8 mouse cellular contexts compared by ENCODE assay signal in the genomic region with DNA sequence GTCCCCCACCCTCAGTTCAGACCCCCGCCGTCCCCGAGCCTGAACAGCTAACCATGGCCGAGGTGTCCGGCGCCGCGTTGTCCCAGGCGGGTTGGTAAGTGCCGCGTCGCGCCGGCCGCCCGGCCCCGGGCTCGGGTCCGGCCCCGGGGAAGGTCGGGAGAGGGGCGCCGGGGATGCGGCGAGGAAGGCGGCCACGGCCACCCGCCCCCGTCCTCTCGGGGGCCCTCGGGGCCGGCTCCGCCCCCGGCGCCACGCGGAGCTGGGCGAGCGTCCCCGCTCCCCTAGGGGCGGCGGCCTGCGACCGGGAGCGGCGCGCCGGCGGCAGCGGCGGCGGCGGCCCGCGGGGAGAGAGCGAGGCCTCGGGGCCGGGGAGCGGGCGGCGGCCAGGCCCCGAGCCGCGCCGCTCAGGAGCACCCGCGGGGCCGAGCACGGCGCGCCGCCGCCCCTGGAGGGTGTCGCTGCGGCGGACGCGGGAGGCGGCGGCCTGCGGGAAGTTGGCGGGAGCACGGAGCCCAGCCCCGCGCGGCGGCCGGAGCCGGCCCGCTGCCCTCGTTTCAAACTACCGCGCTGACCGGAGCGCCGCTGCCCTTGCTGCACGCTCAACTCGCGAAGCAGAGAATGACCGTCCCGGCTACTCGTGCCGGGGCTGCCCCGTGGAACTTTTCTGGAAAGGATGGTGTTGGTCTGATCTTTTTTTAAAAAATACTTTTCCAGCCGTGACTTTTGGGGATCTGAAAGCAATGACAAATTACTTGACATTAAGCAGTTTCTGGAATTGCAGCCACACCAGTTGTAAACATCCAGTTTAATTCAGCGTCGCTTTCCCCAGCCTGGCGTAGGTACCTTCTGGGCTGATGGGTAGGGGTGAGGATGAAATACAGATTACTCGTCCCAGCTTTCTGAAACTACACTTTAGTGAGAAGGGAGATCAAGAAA. TPM values are rescaled to one million over a fixed set of nuclear protein-coding genes. Genes with fewer than 3 reads are reported as not detected.
A peak's percentile ranks its signal among the peaks of the same experiment; 100 is the strongest.
DNase-seq lines count a peak whose midpoint lies in the region; ATAC-seq and TF ChIP-seq lines count a peak whose summit lies in the region.

No protein-coding gene starts in this region.

- WGBS in hindbrain, postnatal 0 days: 1% methylated on average over 82 of the region's 109 CpGs
- 3% methylated on average over 106 of the region's 109 CpGs for WGBS in limb, embryonic 10.5 days
- 5% methylated on average over 108 of the region's 109 CpGs for WGBS in midbrain, embryonic 10.5 days

- H3K4me1 ChIP-seq in hindbrain, postnatal 0 days (ENCODE audit: insufficient read depth, low read length): no peaks in the 10 kb centered on the region; the same call in 1 of the 2 replicates
- H3K4me1 ChIP-seq in limb, embryonic 10.5 days: 0 out of 2 replicates have a peak, but pooled peaks cover 3% of the 10 kb centered on the region
- peaks cover 38% of the 10 kb centered on the region for H3K4me1 ChIP-seq in midbrain, embryonic 10.5 days

- H3K27ac ChIP-seq in hindbrain, postnatal 0 days: peak overlapping the region; percentile 99
- peak overlapping the region; percentile 95 for H3K27ac ChIP-seq in limb, embryonic 10.5 days
- peak overlapping the region; percentile 98 for H3K27ac ChIP-seq in midbrain, embryonic 10.5 days (replicated peaks)

- no peak for TF ChIP-seq CTCF in hindbrain, postnatal 0 days (IDR thresholded peaks at IDR 0.05; ENCODE audit: low read depth)

- peak overlapping the region; percentile 87 for H3K9ac ChIP-seq in hindbrain, postnatal 0 days (replicated peaks; ENCODE audit: low read length)

- peak; percentile 73 for ATAC-seq in hindbrain, postnatal 0 days

- no peaks in the 10 kb centered on the region for H3K9me3 ChIP-seq in hindbrain, postnatal 0 days (ENCODE audit: low read length)
- H3K9me3 ChIP-seq in limb, embryonic 10.5 days (replicated peaks): no peaks in the 10 kb centered on the region
- no peaks in the 10 kb centered on the region for H3K9me3 ChIP-seq in midbrain, embryonic 10.5 days (replicated peaks)

- DNase-seq in left cerebral cortex, adult 18-20 months (ENCODE audit: low spot score in 2 of 2): peak; percentile 31 to 50
- DNase-seq in left cerebral cortex, adult 11 months (ENCODE audit: low spot score): no peak
- DNase-seq in cerebellum, postnatal 4 days (ENCODE audit: low spot score in 2 of 2): peak; percentile 36 to 38
- DNase-seq in gastrocnemius, adult 8-10 months (ENCODE audit: low spot score in 2 of 2): peak; percentile 24 to 38
- peak; percentile 69 for DNase-seq in hindbrain, postnatal 0 days (ENCODE audit: low spot score)
- DNase-seq in limb, embryonic 10.5 days (ENCODE audit: low spot score): peak; percentile 70
- DNase-seq in midbrain, embryonic 10.5 days (ENCODE audit: low spot score): peak; percentile 70
- DNase-seq in spleen, adult 12 weeks (ENCODE audit: low spot score): peak; percentile 51

- peak overlapping the region; percentile 90 for H3K4me3 ChIP-seq in hindbrain, postnatal 0 days (ENCODE audit: low read length)
- peak overlapping the region; percentile 77 for H3K4me3 ChIP-seq in limb, embryonic 10.5 days
- H3K4me3 ChIP-seq in midbrain, embryonic 10.5 days: peak overlapping the region; percentile 84

- no peaks in the 10 kb centered on the region for H3K36me3 ChIP-seq in hindbrain, postnatal 0 days (ENCODE audit: insufficient read depth, low read length)
- H3K36me3 ChIP-seq in limb, embryonic 10.5 days: no peaks in the 10 kb centered on the region
- H3K36me3 ChIP-seq in midbrain, embryonic 10.5 days: no peaks in the 10 kb centered on the region

- no peaks in the 10 kb centered on the region for H3K27me3 ChIP-seq in hindbrain, postnatal 0 days (ENCODE audit: insufficient read depth, low read length)
- H3K27me3 ChIP-seq in limb, embryonic 10.5 days (ENCODE audit: low read depth, poor library complexity, severe bottlenecking): no peaks in the 10 kb centered on the region
- no peaks in the 10 kb centered on the region for H3K27me3 ChIP-seq in midbrain, embryonic 10.5 days (ENCODE audit: low read depth, poor library complexity, severe bottlenecking)

- H3K4me2 ChIP-seq in hindbrain, postnatal 0 days (ENCODE audit: low read depth, low read length): peak overlapping the region; percentile 88

RNA-seq across cellular contexts. Expression of gene Tdrd3, which starts 0.6 kb away (rescaled TPM):
- 10 to 100 TPM; 27.7 to 30.9 TPM for total RNA-seq in left cerebral cortex, adult 18-20 months (2021)
- 10 to 100 TPM; 18.8 to 26.2 (median 22.5) TPM for total RNA-seq in gastrocnemius, adult 8-10 months (2022)
- total RNA-seq in hindbrain, postnatal 0 days (2014; rRNA removed): 11.6 and 30.6 TPM in 2 replicates
- 26.4 and 28.5 TPM in 2 replicates for polyA plus RNA-seq in hindbrain, postnatal 0 days (2015; fragmentation: Nextera tagmentation; extraction: Ambion mirVana)
- polyA plus RNA-seq in limb, embryonic 10.5 days (2016; fragmentation: Nextera tagmentation; extraction: Ambion mirVana): 25.2 and 31.6 TPM in 2 replicates
- 27.6 and 35.0 TPM in 2 replicates for polyA plus RNA-seq in midbrain, embryonic 10.5 days (2016; fragmentation: Nextera tagmentation; extraction: Ambion mirVana)
